Mouse (Mus musculus): ENCODE measurements around the gene Rgs6.

- TF ChIP-seq CTCF (IDR thresholded peaks at IDR 0.05; ENCODE audit: low read depth) (no peak), EP300 (optimal IDR thresholded peaks at IDR 0.05) (no peak)
Measured at GRCm38 (mm10) chr12:82987661-82988060, 399.6 kb downstream of the Rgs6 start.

Data from stomach, postnatal 0 days (tissue).